Mouse (Mus musculus): ENCODE data around the gene Lrrc36.

The Lrrc36 gene

GRCm38 (mm10) chr8:105431743-105432515, 18.6 kb downstream of the Lrrc36 start:
- no peak for DNase-seq (ENCODE audit: extremely low spot score, low read depth, low spot score)

- no peak for DNase-seq (ENCODE audit: extremely low spot score, low read depth, low spot score)
These were observed 19.6 kb downstream of the Lrrc36 start for GRCm38 (mm10) chr8:105433021-105433420.

- no peak for DNase-seq (ENCODE audit: extremely low spot score, low read depth, low spot score)
These were observed 20.1 kb downstream of the Lrrc36 start for GRCm38 (mm10) chr8:105433511-105433910.

GRCm38 (mm10) chr8:105434136-105434535, 20.8 kb downstream of the Lrrc36 start:
- DNase-seq (ENCODE audit: extremely low spot score, low read depth, low spot score), result no peak

- no peak for DNase-seq (ENCODE audit: extremely low spot score, low read depth, low spot score)
These were observed 22.8 kb downstream of the Lrrc36 start for GRCm38 (mm10) chr8:105436218-105436617.

- no peak for DNase-seq (ENCODE audit: extremely low spot score, low read depth, low spot score)
These were observed 23.8 kb downstream of the Lrrc36 start for GRCm38 (mm10) chr8:105437078-105437748.

GRCm38 (mm10) chr8:105438865-105439264, 25.5 kb downstream of the Lrrc36 start:
- no peak for DNase-seq (ENCODE audit: extremely low spot score, low read depth, low spot score)

- peak; percentile 37 for DNase-seq (ENCODE audit: extremely low spot score, low read depth, low spot score)
These were observed 28.1 kb downstream of the Lrrc36 start for GRCm38 (mm10) chr8:105441433-105441832.

GRCm38 (mm10) chr8:105442661-105443060, 29.3 kb downstream of the Lrrc36 start:
- DNase-seq (ENCODE audit: extremely low spot score, low read depth, low spot score), result no peak

GRCm38 (mm10) chr8:105445296-105446126, 32.1 kb downstream of the Lrrc36 start:
- DNase-seq (ENCODE audit: extremely low spot score, low read depth, low spot score), result no peak

GRCm38 (mm10) chr8:105446127-105446552, 32.8 kb downstream of the Lrrc36 start:
- DNase-seq (ENCODE audit: extremely low spot score, low read depth, low spot score), result no peak

- DNase-seq (ENCODE audit: extremely low spot score, low read depth, low spot score), result no peak
These were observed 34.8 kb downstream of the Lrrc36 start for GRCm38 (mm10) chr8:105448188-105448587.

GRCm38 (mm10) chr8:105448596-105448995, 35.2 kb downstream of the Lrrc36 start:
- DNase-seq (ENCODE audit: extremely low spot score, low read depth, low spot score), result no peak

GRCm38 (mm10) chr8:105450977-105451376, 37.6 kb downstream of the Lrrc36 start:
- DNase-seq (ENCODE audit: extremely low spot score, low read depth, low spot score), result no peak

- no peak for DNase-seq (ENCODE audit: extremely low spot score, low read depth, low spot score)
These were observed 38.7 kb downstream of the Lrrc36 start for GRCm38 (mm10) chr8:105451903-105452603.

GRCm38 (mm10) chr8:105453296-105453695, 39.9 kb downstream of the Lrrc36 start:
- DNase-seq (ENCODE audit: extremely low spot score, low read depth, low spot score), result no peak

- no peak for DNase-seq (ENCODE audit: extremely low spot score, low read depth, low spot score)
These were observed 40.7 kb downstream of the Lrrc36 start for GRCm38 (mm10) chr8:105454088-105454487.

- no peak for DNase-seq (ENCODE audit: extremely low spot score, low read depth, low spot score)
These were observed 41.8 kb downstream of the Lrrc36 start for GRCm38 (mm10) chr8:105455218-105455617.

GRCm38 (mm10) chr8:105461085-105461803, 47.9 kb downstream of the Lrrc36 start:
- DNase-seq (ENCODE audit: extremely low spot score, low read depth, low spot score), result no peak

GRCm38 (mm10) chr8:105464595-105464994, 51.2 kb downstream of the Lrrc36 start:
- DNase-seq (ENCODE audit: extremely low spot score, low read depth, low spot score), result no peak
